Mouse (Mus musculus) T-helper 17 cell (primary cell): ENCODE measurements around the gene Bcl9l.
"Not testable (repeated sequence)": the region's sequence is repeated elsewhere in the genome, so short reads cannot be mapped to it uniquely, and the experiment has no call there.

Experiments used
- in situ Hi-C, 2 experiments: fragments of 300-600 bp; cut with MboI, MseI; formaldehyde crosslinking; loops; 1 replicate in 1 of 2; 2 replicates in 1 of 2; pipeline ENCODE4 v1.15.1; 2025; ENCODE audit warnings: high pct_unique_total_duplicates in 2 of 2

Gene Bcl9l

DNA sequence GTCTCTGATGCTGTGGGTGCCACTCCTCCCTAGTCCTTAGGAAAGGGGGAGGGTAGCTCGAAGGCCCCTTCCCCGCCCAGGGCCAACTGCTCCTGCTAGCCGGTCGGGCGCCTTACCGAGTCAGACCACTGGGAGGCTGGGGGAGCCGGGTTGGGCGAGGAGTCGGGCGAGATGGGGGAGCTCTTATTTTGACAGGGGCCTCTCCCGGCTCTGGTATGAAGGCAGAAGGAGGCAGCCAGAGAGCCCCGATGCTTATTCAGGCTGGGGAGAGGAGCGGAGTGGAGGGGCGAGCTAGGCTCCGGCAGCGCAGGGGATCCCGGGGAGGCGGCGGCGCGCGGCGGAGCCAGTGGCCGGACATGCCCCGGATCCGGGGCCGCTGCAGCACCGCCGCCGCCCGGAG is at the start of gene Bcl9l:
Gene Bcl9l, plus strand, starts transcription at position 274 of the 400 bp plus-strand sequence.
- in situ Hi-C loops: no loop called here

DNA sequence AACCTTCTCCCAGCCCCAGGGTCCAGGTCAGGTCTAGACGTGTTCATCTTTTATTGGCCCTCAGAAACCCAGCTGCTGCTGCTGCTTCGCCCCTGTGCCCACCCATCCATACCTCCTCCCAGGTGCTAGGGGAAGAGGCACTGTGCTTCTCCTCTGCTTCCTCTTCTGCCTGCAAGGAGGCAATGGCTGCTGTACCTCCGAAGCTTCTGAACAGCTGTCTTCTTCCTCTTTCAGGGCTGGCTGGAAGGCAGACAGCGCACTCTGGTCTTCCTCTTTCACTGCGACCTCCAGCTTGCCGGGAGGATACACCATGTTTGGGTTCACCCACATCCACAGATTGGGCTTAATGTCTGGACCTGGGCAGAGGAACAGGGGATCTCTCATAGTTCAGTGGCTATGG is 46.9 kb upstream of the Bcl9l start:
- in situ Hi-C loops: no loop called here

DNA sequence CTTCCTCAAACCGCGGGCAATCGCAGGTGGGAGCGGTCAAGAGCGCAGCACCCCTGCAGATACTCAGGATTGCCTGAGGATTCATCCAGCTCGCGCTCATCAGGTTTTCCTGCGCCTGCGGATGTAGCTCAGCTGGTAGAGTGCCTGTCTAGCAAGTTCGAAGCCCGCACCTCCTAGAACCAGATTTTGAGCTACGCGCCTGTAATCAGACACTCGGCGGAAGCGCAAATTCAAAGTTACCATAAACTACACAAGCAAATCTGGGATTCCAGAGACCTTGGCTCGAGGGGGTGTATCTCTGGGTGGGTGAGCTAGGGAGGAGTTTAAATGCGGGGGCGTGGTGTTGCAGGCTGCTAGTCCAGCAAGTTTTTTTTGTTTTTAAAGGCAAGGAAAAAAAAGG is 41.7 kb upstream of the Bcl9l start, which contains the start of gene Foxr1:
Gene Foxr1, minus strand, starts transcription at position 176 of the 400 bp plus-strand sequence.
- in situ Hi-C loops: no loop called here

DNA sequence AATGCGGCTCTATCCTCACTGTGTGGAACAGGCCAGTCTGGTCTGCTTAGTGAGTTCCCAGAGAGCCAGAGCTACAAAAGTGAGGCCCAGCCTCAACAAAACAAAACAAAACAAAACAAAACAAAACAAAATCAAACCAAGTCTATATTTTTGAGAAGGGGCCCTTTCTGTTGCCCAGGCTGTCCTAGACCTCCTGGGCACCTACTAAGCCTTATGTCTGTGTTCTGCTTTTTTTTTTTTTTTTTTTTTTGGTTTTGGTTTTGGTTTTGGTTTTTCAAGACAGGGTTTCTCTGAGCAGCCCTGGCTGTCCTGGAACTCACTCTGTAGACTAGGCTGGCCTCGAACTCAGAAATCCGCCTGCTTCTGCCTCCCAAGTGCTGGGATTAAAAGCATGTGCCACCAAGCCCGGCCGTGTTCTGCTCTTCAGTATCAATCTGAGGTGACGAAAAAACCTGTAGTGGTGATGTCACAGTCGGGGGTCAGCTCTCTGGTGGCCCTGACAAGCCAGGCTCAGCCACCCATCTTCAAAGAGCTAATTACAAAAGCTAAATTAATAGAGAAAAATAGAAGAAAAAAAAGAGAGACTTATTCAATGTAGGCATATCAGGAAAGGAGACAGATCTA is 38.1 kb upstream of the Bcl9l start:
- in situ Hi-C loops: not testable (repeated sequence)

DNA sequence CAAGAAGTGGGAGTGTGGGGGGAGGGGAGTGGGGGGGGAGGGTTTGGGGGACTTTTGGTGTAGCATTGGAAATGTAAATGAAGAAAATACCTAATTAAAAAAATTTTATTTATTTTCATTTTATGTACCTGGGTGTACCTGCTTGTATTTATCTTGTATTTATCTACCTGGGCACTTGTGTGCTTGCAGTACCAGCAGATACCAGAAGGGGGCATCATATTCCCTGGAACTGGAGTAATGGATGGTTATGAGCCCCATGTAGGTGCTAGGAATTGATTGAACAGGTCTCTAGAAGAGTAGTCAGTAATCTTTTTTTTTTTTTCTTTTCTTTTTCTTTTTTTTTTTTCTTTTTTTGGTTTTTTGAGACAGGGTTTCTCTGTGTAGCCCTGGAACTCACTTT is 32.2 kb upstream of the Bcl9l start:
- in situ Hi-C loops: loop anchor here in 1 of 2 experiments (5.0 to 10.0 kb wide), 2 partner anchors 52 to 234 kb away; no protein-coding TSS in a partner anchor

DNA sequence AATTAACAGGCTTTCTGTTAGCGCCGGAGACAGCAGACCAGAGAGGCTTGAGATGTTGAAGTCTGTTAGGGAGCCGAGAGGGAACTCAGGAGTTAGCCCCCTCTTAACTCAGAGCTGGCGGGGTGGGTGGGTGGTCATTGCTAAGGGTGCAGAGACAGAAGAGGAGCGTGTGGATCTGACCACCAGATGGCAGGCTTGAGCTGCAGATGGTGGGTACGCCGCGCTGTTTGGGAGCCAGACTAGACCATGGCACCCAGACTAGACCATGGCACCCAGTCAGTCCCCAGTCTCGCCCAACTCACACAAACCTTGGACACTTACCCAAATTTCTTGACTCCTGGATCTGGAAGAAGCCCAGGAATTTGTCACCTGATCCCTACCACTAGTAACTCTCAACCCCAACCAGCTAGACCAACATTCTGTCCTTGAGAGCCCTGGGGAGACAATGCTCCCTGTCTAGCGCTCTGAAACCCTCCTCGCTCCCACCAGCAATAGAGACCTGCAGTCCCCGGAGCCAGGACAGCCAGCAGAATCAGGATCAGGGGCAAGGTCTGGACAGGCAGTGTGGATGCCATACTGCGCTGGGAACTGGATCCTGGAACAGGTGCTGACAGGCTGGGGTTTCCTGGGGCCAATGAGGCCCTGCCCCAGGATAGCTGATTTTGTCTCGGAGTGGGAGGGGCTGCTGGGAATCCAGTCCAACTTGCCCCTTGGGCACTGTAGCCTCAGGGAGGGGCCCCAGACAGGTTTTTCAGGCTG is 28.3 kb upstream of the Bcl9l start:
- in situ Hi-C loops: loop anchor here in 1 of 2 experiments (5.0 to 10.0 kb wide), 2 partner anchors 48 to 230 kb away; no protein-coding TSS in a partner anchor

DNA sequence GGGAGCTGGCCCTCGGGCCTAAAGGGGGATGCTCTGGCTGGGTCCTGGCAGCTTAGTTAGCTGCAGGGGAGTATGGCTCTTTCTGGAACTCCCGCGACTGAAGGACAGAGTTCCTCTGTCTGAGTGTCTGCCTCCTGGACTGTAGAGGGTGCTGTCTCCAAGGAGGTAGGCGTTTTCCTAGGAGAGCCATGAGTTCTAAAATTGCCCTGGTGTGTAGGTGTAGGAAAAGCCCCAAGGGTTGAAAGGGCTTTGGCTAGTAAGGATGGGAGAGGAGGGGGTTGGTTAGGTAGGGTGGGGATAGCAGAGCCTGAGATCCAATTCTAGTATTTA is 27.8 kb upstream of the Bcl9l start, which contains the start of gene Upk2:
Gene Upk2, minus strand, starts transcription at position 86 of the 330 bp plus-strand sequence.
- in situ Hi-C loops: loop anchor here (5.0 to 10.0 kb wide), 2 partner anchors 47 to 230 kb away; no protein-coding TSS in a partner anchor

DNA sequence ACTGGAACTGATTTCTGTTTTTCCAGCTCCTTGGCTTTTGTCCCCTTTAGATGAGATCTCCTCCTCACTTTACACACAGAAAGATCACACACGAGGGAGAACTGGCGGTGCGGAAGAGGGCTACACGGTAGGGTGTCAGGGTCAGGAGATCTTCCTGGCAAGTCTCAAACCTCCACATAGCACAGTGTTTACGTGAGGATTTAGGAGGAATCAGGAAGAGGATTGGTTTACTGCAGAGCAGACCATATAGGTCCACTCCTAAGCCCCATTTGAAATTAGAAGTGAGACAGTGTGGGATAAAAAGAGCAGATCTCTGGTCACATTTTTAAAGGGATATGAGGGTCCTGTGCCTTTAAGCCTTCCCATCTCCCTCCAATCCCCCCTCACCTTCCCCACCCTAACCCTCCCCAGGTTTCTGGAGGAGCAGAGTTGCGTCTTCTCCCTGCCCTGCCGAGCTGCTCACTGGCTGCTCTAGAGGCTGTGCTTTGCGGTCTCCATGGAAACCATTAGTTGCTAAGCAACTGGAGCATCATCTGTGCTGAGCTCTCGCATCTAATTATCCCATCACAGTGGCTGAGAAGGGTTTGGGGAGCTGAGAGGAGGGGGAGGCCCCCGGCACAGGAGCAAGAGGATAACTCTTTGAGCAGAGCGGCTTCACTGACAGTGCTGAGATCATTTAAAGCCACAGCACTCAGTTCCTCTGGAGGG is 25.4 kb upstream of the Bcl9l start:
- in situ Hi-C loops: loop anchor here (5.0 to 10.0 kb wide), 2 partner anchors 45 to 228 kb away; no protein-coding TSS in a partner anchor

DNA sequence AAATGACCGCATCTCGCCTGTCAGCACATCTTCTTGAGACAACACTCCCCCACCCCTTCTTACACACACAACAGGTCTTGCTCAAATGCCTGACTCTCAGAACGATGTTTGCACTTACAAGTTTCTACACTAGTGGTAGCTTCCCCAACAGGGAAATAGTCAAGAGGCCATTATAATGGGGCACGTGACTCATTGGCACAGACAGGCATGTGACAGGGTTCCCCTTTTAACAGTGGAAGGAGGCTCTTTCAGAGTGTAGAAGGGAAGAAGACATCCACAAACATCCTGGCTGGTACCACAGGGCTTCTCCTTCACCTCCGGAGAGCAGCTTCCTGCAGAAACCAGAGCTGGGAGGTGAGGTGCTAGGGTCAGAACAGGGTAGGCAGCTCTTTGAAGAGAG is 20.7 kb upstream of the Bcl9l start:
- in situ Hi-C loops: no loop called here

DNA sequence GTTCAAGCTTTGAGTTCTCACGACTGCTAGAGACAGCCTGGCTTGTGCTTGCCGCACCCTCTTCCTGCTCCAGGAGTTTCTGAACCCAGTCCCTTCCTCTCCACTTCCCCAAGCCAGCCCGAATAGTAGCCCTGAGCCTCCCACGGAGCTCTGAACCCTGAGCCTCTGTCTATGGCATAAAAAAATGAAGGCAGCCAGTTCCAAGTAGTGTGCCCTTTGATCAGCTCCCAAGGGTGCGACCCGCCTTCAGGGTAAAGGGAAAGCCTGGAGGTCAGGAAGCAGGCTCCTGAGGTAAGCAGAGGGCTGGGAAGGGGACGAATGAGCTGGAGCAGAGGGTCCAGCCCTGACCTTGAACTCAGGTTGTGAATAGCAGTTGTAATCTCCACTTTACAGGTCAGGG is 14.4 kb upstream of the Bcl9l start:
- in situ Hi-C loops: no loop called here

DNA sequence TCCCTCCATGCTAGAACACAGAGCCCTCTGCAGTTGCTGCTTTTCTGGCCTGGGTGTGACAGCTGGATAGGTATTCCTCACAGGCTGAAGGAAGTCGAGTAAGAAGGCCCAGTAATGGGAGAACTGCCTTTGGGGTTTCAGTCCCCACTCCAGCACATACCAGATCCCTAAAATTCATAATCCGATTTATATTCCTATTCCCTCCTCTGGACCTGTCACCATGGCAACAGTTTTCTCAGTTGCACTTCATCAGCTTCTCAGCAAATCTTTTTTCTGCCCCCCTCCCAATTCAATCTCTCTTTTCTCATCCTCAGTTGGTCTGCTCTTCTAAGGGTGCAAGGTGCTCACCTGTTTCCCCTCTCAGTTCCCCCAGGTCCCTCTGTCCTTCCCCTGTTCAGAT is 13.8 kb upstream of the Bcl9l start:
- in situ Hi-C loops: no loop called here

DNA sequence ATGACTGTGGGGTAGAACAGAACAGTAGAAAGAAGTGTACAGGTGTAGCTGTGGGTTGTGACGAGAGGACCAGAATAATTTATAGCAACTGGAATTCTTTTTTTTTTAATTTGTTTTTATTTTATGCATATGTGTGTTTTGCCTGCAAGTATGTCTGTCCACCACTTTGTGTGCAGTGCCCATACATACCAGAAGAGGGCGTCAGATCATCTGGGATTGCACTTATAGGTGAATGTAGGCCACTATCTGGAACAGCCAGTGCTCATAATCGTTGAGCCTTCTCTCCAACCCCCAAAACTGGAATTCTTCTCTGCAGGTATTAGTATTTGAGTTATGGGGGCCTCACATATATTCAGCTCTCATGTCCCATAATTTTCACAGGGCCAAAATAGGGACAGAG is 9.4 kb upstream of the Bcl9l start:
- in situ Hi-C loops: no loop called here

DNA sequence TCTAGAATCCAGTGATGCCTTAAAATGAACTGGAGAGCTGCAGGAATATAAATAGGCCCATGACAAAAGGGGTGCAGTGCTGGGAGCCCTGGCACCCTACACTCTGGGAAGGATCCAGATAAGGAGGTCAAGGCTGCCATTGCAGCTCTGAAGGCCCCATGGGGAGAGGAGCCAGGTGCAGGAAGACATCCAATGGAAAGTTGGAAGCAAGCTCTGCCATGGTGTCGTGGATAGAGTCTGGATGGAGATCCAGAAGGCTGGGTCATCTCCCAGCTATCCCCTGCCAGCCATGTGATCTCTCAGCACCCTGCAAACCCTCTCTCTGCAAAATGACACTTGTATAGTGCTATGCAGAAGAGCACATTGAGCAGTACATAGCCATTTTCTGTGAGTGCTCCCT is 8.3 kb upstream of the Bcl9l start:
- in situ Hi-C loops: no loop called here

DNA sequence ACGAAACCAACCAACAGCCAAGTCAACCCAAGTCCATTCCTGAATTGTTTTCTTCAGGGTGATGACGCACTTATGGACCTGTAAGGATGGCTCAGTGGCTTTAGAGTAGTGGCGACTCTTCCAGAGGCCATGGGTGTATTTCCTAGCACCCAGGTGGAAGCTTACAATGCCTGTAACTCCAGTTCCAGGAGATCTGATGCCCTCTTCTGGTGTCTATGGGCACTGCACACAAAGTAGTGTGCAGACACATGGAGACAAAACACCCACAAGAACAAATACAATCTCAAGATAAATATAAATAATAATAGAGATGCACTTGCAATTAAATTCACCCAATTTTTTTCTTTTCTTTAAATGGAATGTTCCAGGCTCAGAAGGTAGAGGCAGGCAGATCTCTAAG is 6.7 kb upstream of the Bcl9l start:
- in situ Hi-C loops: no loop called here

DNA sequence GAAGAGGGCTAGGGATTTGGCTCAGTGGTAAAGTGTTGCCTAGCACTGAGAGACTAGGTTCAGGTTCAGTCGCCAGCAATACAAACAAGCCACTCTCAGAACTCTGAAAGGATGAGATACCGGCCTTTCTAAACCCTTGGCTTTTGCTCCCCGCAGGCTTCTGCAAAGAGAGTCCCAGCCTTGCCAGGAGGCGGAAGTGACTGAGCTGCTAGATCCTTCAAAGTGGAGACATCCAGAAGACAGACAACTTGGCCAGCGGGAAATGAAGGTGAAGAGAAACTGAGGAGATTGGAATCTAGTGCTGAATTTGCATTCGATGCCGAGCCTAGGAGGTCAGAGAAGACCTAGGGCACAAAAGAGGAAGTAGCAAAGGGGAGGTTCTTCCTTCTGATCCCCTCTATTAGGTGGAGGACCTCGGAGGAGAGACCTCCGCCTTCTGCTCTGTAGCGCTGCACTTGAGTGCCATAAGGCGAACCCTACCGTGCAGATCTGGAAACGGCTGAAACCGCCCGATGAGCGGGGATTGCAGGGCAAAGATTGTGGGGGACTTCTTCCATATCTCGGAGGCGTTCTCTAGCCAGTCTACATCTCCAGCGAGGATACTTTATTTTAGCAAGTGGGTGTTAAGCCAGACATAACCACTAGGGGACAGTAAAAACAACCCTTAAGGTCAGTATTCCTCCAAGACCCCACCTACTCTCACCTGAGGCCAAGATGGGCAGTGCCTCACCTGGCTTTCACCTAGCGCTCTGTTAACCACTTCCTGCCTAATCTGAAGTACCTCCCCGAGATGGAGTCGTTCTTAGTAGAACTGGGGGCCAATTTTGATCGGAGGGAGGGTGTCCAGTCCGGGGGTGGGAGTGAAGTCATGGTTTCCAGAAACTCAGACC is 5.0 kb upstream of the Bcl9l start:
- in situ Hi-C loops: no loop called here

DNA sequence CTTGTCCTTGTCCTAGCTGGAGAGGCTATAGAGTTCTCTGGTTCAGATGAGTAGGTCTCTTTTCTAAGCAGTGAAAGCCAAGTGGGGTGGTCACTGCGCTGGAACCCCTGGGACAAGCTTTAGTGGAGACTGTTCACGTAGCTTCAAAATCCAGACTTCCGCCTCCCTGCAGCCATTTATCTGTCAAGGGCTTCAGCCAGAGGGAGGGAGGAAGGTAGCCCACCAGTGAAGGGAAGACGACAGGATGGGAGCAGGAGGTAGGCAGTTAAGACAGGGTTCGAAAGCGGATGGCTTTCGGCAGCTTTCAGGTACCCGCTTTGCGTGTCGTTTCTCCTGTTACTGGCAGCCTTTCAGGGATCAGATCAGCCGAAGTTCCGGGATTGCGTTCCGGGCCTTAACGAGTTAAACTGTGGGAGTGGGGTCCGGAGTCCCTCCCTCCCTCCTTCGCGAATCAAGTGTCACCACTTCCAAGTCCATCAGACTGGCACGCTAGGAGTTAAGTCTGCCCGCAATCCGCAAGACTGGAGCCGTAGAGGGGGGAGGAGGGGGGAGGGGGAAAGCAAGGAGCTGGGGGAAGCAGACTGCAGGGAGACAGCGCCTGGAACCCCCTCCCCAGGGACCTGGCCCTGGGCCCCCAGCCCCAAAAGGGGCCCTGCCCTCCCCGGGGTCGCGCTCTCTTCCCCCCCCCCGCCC is 4.2 kb upstream of the Bcl9l start:
- in situ Hi-C loops: no loop called here

DNA sequence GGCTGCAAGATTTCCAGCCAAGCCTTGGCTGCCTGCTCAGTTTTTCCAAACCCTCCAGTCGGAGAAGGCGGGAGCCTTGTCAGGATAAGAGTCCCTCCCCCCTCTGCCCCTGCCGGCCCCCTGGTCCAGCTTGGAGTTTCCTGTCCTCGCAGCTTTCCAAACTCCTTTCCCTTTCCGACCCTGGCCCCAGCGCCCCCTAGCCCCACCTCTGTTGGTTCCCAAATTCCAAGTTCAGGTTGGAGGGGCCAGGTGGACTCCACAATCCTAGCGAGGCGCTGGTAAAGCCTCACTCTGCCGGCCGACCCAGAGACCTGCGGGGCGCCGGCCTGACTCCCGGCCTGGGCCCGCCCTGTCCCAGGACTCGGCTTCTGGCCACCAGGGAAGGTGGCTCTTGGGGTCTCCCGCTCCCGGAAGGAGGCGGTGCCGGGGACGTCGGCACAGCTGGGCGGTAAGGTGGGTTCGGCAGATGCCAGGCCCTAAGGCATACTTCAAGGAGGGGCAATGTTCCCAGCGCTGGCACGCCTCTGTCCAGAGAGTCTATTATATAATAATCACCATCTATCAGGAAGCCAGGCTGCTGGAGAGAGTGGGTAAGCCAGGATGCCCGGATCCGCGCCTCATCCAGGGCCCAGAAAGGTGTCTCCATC is 3.5 kb upstream of the Bcl9l start:
- in situ Hi-C loops: no loop called here

DNA sequence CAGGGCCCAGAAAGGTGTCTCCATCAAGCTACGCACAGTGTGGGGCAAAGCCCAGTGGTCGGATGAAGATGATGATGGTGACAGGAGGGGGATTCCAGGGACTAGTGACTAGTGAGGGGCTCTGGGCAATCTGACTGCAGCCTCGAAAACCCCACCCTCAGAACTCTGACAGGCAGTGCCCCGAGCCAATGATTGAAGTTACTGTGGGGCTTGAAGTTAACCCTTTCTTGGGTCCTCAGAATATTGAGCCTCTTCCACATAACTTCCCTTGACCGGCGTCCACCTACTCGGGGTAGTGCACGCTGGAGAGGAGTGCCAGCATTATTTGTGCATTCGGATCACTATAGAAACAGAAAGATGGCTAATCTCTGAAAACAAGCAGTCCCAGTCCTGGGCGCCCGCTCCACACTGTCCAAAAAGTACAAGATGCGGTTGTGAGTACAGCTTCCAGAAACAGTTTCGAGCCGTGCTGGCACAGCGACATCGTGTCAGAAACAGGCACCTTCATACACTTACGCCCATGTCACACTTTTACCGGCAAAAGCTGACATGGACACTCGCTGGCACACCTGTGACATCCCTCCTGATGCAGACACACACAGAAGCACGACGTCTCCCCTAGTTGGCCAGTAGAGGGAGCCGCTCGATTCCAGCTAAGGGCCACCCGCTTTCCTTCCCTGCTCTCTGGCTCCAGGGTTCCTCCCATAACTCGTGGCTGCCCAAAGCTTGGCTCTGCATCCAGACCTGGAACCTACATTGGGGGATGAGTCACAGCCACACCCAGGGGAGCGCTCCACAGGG is 2.8 kb upstream of the Bcl9l start:
- in situ Hi-C loops: no loop called here

DNA sequence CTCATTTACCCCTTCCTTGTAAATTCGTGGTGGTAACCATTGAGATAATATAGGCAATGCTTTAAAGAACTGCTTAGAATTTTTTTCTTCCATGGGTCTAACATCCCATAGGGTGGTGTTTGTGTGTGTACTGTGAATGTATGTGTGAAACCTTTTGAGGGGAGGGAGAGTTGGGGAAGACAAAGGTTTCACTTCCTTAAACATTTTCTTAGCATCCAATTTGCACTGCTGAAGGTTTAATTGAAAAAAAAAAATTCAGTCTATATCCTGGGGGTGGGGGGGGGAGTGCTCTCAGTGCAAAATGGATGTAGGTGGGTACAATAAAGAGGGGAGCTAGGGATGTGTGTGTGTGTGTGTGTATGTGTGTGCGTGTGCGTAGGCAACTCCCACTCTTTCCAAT is 513 bp upstream of the Bcl9l start:
- in situ Hi-C loops: no loop called here
